Mouse (Mus musculus) liver, postnatal 0 days (tissue): ENCODE results near the gene Gm45713.

Experiments
- CTCF ChIP-seq: sonication (generic); IDR thresholded peaks from 2 replicates; pipeline ENCODE4 v1.5.1; 2016; ENCODE audit warnings: antibody characterized with exemption, low read depth
- EP300 ChIP-seq: IDR thresholded peaks from 2 replicates; pipeline ENCODE4 v1.6.1; 2016; ENCODE audit warnings: antibody characterized with exemption, low read depth, mild to moderate bottlenecking

DNA sequence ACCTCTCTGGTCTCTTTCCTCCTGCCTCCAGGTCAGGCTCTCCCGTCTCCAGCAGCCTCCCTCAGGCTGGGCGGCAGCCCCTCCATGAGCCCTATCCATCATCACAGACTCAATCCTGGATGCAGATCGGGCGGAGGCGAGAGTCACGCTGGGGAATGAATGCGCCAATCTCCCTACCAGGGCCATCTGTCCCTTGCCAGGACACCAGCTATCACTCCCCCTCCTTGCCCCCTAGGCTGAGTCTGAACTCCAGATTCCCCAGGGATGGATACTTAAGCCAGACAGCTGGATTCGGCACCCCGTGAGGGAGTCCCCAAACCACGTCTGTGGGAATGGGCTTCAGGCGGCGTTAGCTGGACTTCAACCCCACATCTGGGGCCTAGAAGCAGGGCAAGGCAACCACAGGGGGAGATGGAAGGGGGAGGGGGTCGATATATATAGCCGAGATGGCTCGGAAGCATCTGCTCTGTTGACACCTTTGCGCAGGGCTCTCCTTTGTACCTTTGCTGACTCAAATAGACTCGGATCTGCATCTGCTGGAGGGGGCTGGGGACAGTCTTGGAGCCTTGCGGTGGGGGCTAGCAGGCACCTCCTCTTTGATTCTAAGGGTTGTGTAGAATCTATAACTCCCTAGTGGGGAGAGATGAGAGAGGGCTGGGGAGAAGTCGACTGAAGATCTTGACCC is 31.9 kb upstream of the Gm45713 start:
- TF ChIP-seq EP300 = no peak
- TF ChIP-seq CTCF = no peak
